Mouse (Mus musculus) lung, postnatal 36 days (tissue): ENCODE results near the gene Cisd2.

Experiments
- DNase-seq: peaks from one replicate; pipeline ENCODE4 v3.0.0; 2022; ENCODE audit warnings: mixed read lengths

Cisd2 gene

GRCm38 (mm10) chr3:135409219-135409618 lies 14.5 kb downstream of the Cisd2 start:
- DNase-seq, result no peak

GRCm38 (mm10) chr3:135407351-135407750 lies 16.4 kb downstream of the Cisd2 start:
- no peak for DNase-seq

GRCm38 (mm10) chr3:135404599-135404998 lies 19.1 kb downstream of the Cisd2 start:
- no peak for DNase-seq

GRCm38 (mm10) chr3:135403856-135404255 lies 19.9 kb downstream of the Cisd2 start:
- no peak for DNase-seq

GRCm38 (mm10) chr3:135403211-135403610 lies 20.5 kb downstream of the Cisd2 start:
- DNase-seq, result no peak

GRCm38 (mm10) chr3:135402201-135402658 lies 21.5 kb downstream of the Cisd2 start:
- peak; percentile 94 for DNase-seq

- no peak for DNase-seq
Observed at GRCm38 (mm10) chr3:135397112-135397511, 26.6 kb downstream of the Cisd2 start.

GRCm38 (mm10) chr3:135396081-135396480 lies 27.6 kb downstream of the Cisd2 start:
- DNase-seq, result no peak

- DNase-seq, result no peak
Observed at GRCm38 (mm10) chr3:135395085-135395484, 28.6 kb downstream of the Cisd2 start.

- no peak for DNase-seq
Observed at GRCm38 (mm10) chr3:135393186-135393585, 30.5 kb downstream of the Cisd2 start.

GRCm38 (mm10) chr3:135379868-135380267 lies 43.9 kb downstream of the Cisd2 start:
- DNase-seq, result no peak

- no peak for DNase-seq
Observed at GRCm38 (mm10) chr3:135377445-135377844, 46.3 kb downstream of the Cisd2 start.

GRCm38 (mm10) chr3:135375836-135376235 lies 47.9 kb downstream of the Cisd2 start:
- no peak for DNase-seq

GRCm38 (mm10) chr3:135357394-135357793 lies 66.3 kb downstream of the Cisd2 start:
- DNase-seq, result no peak
